Mouse (Mus musculus) neural tube, embryonic 13.5 days (tissue): ENCODE results near the gene Egln3. TPM values are rescaled to one million over a fixed set of nuclear protein-coding genes. Genes with fewer than 3 reads are reported as not detected.
A peak's percentile ranks its signal among the peaks of the same experiment; 100 is the strongest.

Source experiments
- ATAC-seq: fragments of 200-750 bp; cut with Nextera tagmentation; 2 replicates; pipeline ENCODE4 v1.8.0; 2017; ENCODE audit warnings: low read depth, mild to moderate bottlenecking, moderate TSS enrichment, moderate library complexity
- H3K27ac ChIP-seq: fragments of 300-500 bp; sonication (generic); replicated peaks from 2 replicates; pipeline ENCODE4 v1.5.1; 2015; ENCODE audit warnings: moderate library complexity, mild to moderate bottlenecking, inconsistent platforms
- H3K27me3 ChIP-seq: fragments of 300-500 bp; sonication (generic); 2 replicates; pipeline ENCODE4 v1.6.1; 2015; ENCODE audit warnings: mild to moderate bottlenecking, inconsistent platforms
- H3K36me3 ChIP-seq: fragments of 300-500 bp; sonication (generic); 2 replicates; pipeline ENCODE4 v1.6.1; 2015; ENCODE audit warnings: mild to moderate bottlenecking, inconsistent platforms
- H3K4me1 ChIP-seq: fragments of 300-500 bp; sonication (generic); replicated peaks from 2 replicates; pipeline ENCODE4 v1.6.1; 2015; ENCODE audit warnings: inconsistent platforms
- H3K4me2 ChIP-seq: fragments of 300-500 bp; sonication (generic); 2 replicates; pipeline ENCODE4 v1.6.1; 2015; ENCODE audit warnings: inconsistent platforms, mild to moderate bottlenecking, moderate library complexity
- H3K4me3 ChIP-seq: fragments of 300-500 bp; sonication (generic); 2 replicates; pipeline ENCODE4 v1.5.1; 2015; ENCODE audit warnings: mild to moderate bottlenecking, inconsistent platforms
- H3K9ac ChIP-seq: fragments of 300-500 bp; sonication (generic); 2 replicates; pipeline ENCODE4 v1.6.1; 2015; ENCODE audit warnings: moderate library complexity, mild to moderate bottlenecking, inconsistent platforms
- H3K9me3 ChIP-seq: fragments of 300-500 bp; sonication (generic); 2 replicates; pipeline ENCODE4 v1.6.1; 2016; ENCODE audit warnings: inconsistent platforms
- WGBS: fragments of 180-500 bp; shearing (Covaris S2); methylation state at CpG from one replicate; pipeline ENCODE4 v1.1.7; 2015; 5-methylcytosine and 5-hydroxymethylcytosine counted together
- polyA plus RNA-seq: library from polyadenylated mRNA; unstranded; fragments of >200 nt; fragmentation: Nextera tagmentation; extraction: Ambion mirVana; gene quantifications from 2 replicates; pipeline ENCODE4 v1.2.1, GENCODE M21; 2015

The Egln3 gene
- polyA plus RNA-seq, 1 experiment from 2014 or later: 5.8 TPM

- Histone ChIP-seq H3K4me3 (no peak overlapping the region), H3K27ac (no peak overlapping the region), H3K27me3 (no peaks in the 10 kb centered on the region), H3K9me3 (no peaks in the 10 kb centered on the region), H3K36me3 (no peaks in the 10 kb centered on the region), H3K9ac (no peak overlapping the region), H3K4me2 (no peak overlapping the region), H3K4me1 (peaks cover 4% of the 10 kb centered on the region)
- 64% methylated on average over 7 of the region's 7 CpGs for WGBS
- no peak for ATAC-seq
Measured at GRCm38 (mm10) chr12:54184264-54184663, 19.4 kb downstream of the Egln3 start.

GRCm38 (mm10) chr12:54178323-54178722, 25.3 kb downstream of the Egln3 start:
- ATAC-seq: no peak
- WGBS: 55% methylated on average over 3 of the region's 3 CpGs
- H3K4me3 ChIP-seq: no peak overlapping the region
- H3K27me3 ChIP-seq: no peaks in the 10 kb centered on the region
- H3K9me3 ChIP-seq: no peaks in the 10 kb centered on the region
- H3K4me2 ChIP-seq: no peak overlapping the region
- H3K9ac ChIP-seq: no peak overlapping the region
- 0 out of 2 replicates have a peak, but pooled peaks cover 4% of the 10 kb centered on the region for H3K4me1 ChIP-seq
- no peak overlapping the region for H3K27ac ChIP-seq
- H3K36me3 ChIP-seq: no peaks in the 10 kb centered on the region

GRCm38 (mm10) chr12:54168786-54169185, 34.9 kb downstream of the Egln3 start:
- H3K27me3 ChIP-seq: peaks cover 20% of the 10 kb centered on the region
- ATAC-seq: no peak
- 88% methylated on average over 4 of the region's 4 CpGs for WGBS

GRCm38 (mm10) chr12:54167737-54168136, 35.9 kb downstream of the Egln3 start:
- no peak overlapping the region for H3K9ac ChIP-seq
- no peak for ATAC-seq
- no peaks in the 10 kb centered on the region for H3K36me3 ChIP-seq
- no peak overlapping the region for H3K4me3 ChIP-seq
- H3K27ac ChIP-seq: no peak overlapping the region
- 86% methylated on average over 6 of the region's 6 CpGs for WGBS
- peaks cover 11% of the 10 kb centered on the region for H3K4me1 ChIP-seq
- H3K27me3 ChIP-seq: peaks cover 30% of the 10 kb centered on the region
- no peaks in the 10 kb centered on the region for H3K9me3 ChIP-seq
- no peak overlapping the region for H3K4me2 ChIP-seq

More at GRCm38 (mm10) chr12:54168786-54169185, 34.9 kb downstream of the Egln3 start:
- Histone ChIP-seq H3K9ac (no peak overlapping the region), H3K4me2 (no peak overlapping the region), H3K4me1 (0 out of 2 replicates have a peak, but pooled peaks cover 5% of the 10 kb centered on the region), H3K9me3 (no peaks in the 10 kb centered on the region), H3K4me3 (no peak overlapping the region), H3K27ac (no peak overlapping the region), H3K36me3 (no peaks in the 10 kb centered on the region)

- no peaks in the 10 kb centered on the region for H3K9me3 ChIP-seq
- no peak overlapping the region for H3K4me2 ChIP-seq
- 23% methylated on average over 6 of the region's 6 CpGs for WGBS
- H3K4me1 ChIP-seq: peaks cover 24% of the 10 kb centered on the region
- H3K4me3 ChIP-seq: no peak overlapping the region
- no peak overlapping the region for H3K27ac ChIP-seq
- ATAC-seq: no peak
- no peaks in the 10 kb centered on the region for H3K36me3 ChIP-seq
- H3K27me3 ChIP-seq: peaks cover 39% of the 10 kb centered on the region
- H3K9ac ChIP-seq: no peak overlapping the region
Measured at GRCm38 (mm10) chr12:54164724-54165050, 39.0 kb downstream of the Egln3 start.

GRCm38 (mm10) chr12:54164040-54164723, 39.5 kb downstream of the Egln3 start:
- no peak overlapping the region for H3K9ac ChIP-seq
- WGBS: 24% methylated on average over 9 of the region's 9 CpGs

GRCm38 (mm10) chr12:54163166-54163565, 40.5 kb downstream of the Egln3 start:
- WGBS: 14% methylated on average over 4 of the region's 4 CpGs
- Histone ChIP-seq H3K36me3 (no peaks in the 10 kb centered on the region), H3K27me3 (peaks cover 39% of the 10 kb centered on the region), H3K9me3 (no peaks in the 10 kb centered on the region), H3K4me3 (peak overlapping the region; percentile 20), H3K9ac (0 out of 2 replicates have a peak overlapping the region, but pooled peaks have one; percentile 35), H3K4me1 (peaks cover 24% of the 10 kb centered on the region), H3K4me2 (peak overlapping the region; percentile 51), H3K27ac (no peak overlapping the region)
- ATAC-seq: no peak

More at GRCm38 (mm10) chr12:54164040-54164723, 39.5 kb downstream of the Egln3 start:
- no peaks in the 10 kb centered on the region for H3K9me3 ChIP-seq
- peaks cover 24% of the 10 kb centered on the region for H3K4me1 ChIP-seq
- peaks cover 39% of the 10 kb centered on the region for H3K27me3 ChIP-seq
- no peaks in the 10 kb centered on the region for H3K36me3 ChIP-seq
- H3K27ac ChIP-seq: no peak overlapping the region
- H3K4me3 ChIP-seq: no peak overlapping the region
- no peak overlapping the region for H3K4me2 ChIP-seq
- ATAC-seq: no peak

- peak overlapping the region; percentile 35; the same call in 1 of the 2 replicates for H3K9ac ChIP-seq
- ATAC-seq: peak; percentile 67; the same call in 1 of the 2 replicates
- peaks cover 24% of the 10 kb centered on the region for H3K4me1 ChIP-seq
- H3K27ac ChIP-seq: no peak overlapping the region
- peak overlapping the region; percentile 51 for H3K4me2 ChIP-seq
- WGBS: 1% methylated on average over 16 of the region's 16 CpGs
- H3K36me3 ChIP-seq: no peaks in the 10 kb centered on the region
- peak overlapping the region; percentile 20 for H3K4me3 ChIP-seq
- no peaks in the 10 kb centered on the region for H3K9me3 ChIP-seq
- peaks cover 39% of the 10 kb centered on the region for H3K27me3 ChIP-seq
Measured at GRCm38 (mm10) chr12:54162637-54163131, 41.0 kb downstream of the Egln3 start.

- peaks cover 37% of the 10 kb centered on the region for H3K27me3 ChIP-seq
- peaks cover 3% of the 10 kb centered on the region; the same call in 1 of the 2 replicates for H3K9me3 ChIP-seq
- H3K27ac ChIP-seq: no peak overlapping the region
- H3K9ac ChIP-seq: no peak overlapping the region
- H3K4me2 ChIP-seq: no peak overlapping the region
- no peak overlapping the region for H3K4me3 ChIP-seq
- peaks cover 24% of the 10 kb centered on the region for H3K4me1 ChIP-seq
- WGBS: 15% methylated on average over 5 of the region's 5 CpGs
- no peaks in the 10 kb centered on the region for H3K36me3 ChIP-seq
- ATAC-seq: no peak
Measured at GRCm38 (mm10) chr12:54161468-54162202, 42.0 kb downstream of the Egln3 start.

- Histone ChIP-seq H3K27me3 (peaks cover 33% of the 10 kb centered on the region), H3K36me3 (no peaks in the 10 kb centered on the region), H3K9ac (no peak overlapping the region), H3K27ac (no peak overlapping the region), H3K4me1 (peaks cover 24% of the 10 kb centered on the region), H3K9me3 (peaks cover 14% of the 10 kb centered on the region; the same call in 1 of the 2 replicates), H3K4me3 (no peak overlapping the region), H3K4me2 (no peak overlapping the region)
- ATAC-seq: no peak
- 70% methylated on average over 2 of the region's 2 CpGs for WGBS
Measured at GRCm38 (mm10) chr12:54160279-54160678, 43.4 kb downstream of the Egln3 start.

GRCm38 (mm10) chr12:54154771-54155170, 48.9 kb downstream of the Egln3 start:
- H3K27me3 ChIP-seq: no peaks in the 10 kb centered on the region
- H3K9me3 ChIP-seq: peaks cover 14% of the 10 kb centered on the region; the same call in 1 of the 2 replicates
- H3K4me3 ChIP-seq: no peak overlapping the region
- H3K4me2 ChIP-seq: no peak overlapping the region
- no peaks in the 10 kb centered on the region for H3K36me3 ChIP-seq
- no peaks in the 10 kb centered on the region for H3K4me1 ChIP-seq
- no peak overlapping the region for H3K27ac ChIP-seq
- ATAC-seq: no peak
- WGBS: 91% methylated on average over 1 of the region's 1 CpGs
- H3K9ac ChIP-seq: no peak overlapping the region

GRCm38 (mm10) chr12:54146943-54147556, 56.6 kb downstream of the Egln3 start:
- Histone ChIP-seq H3K9me3 (no peaks in the 10 kb centered on the region), H3K9ac (no peak overlapping the region), H3K4me1 (peaks cover 7% of the 10 kb centered on the region; the same call in 1 of the 2 replicates), H3K27ac (no peak overlapping the region), H3K36me3 (no peaks in the 10 kb centered on the region), H3K4me3 (no peak overlapping the region), H3K27me3 (no peaks in the 10 kb centered on the region), H3K4me2 (no peak overlapping the region)
- ATAC-seq: no peak
- 21% methylated on average over 12 of the region's 12 CpGs for WGBS
